Mouse (Mus musculus) forebrain, embryonic 11.5 days (tissue): ENCODE measurements around the gene Plac8. TPM values are rescaled to one million over a fixed set of nuclear protein-coding genes. Genes with fewer than 3 reads are reported as not detected.

Experiments used
- ATAC-seq: fragments of 200-750 bp; cut with Nextera tagmentation; replicated peaks from 2 replicates; pipeline ENCODE4 v1.8.0; 2017; ENCODE audit warnings: moderate TSS enrichment; ENCODE audit not compliant: low FRiP score
- DNase-seq: peaks from one replicate; pipeline ENCODE4 v3.0.0-alpha.2; 2017; ENCODE audit warnings: low spot score
- H3K27ac ChIP-seq: fragments of 300-500 bp; sonication (generic); 2 replicates; pipeline ENCODE4 v1.5.1; 2014; ENCODE audit warnings: low read depth, low read length
- H3K27me3 ChIP-seq: fragments of 300-500 bp; sonication (generic); 2 replicates; pipeline ENCODE4 v1.6.1; 2014; ENCODE audit warnings: mild to moderate bottlenecking, low read length, mixed read lengths; ENCODE audit not compliant: control insufficient read depth, insufficient read depth
- H3K36me3 ChIP-seq: fragments of 300-500 bp; sonication (generic); 2 replicates; pipeline ENCODE4 v1.6.1; 2014; ENCODE audit warnings: mild to moderate bottlenecking, low read length, moderate library complexity, mixed read lengths; ENCODE audit not compliant: control insufficient read depth, insufficient read depth
- H3K4me1 ChIP-seq: fragments of 300-500 bp; sonication (generic); replicated peaks from 2 replicates; pipeline ENCODE4 v1.6.1; 2014; ENCODE audit warnings: low read length, mixed read lengths; ENCODE audit not compliant: control insufficient read depth, insufficient read depth
- H3K4me2 ChIP-seq: fragments of 300-500 bp; sonication (generic); 2 replicates; pipeline ENCODE4 v1.6.1; 2014; ENCODE audit warnings: low read depth, mild to moderate bottlenecking, low read length, moderate library complexity, mixed read lengths; ENCODE audit not compliant: severe bottlenecking
- H3K4me3 ChIP-seq: fragments of 300-500 bp; sonication (generic); 2 replicates; pipeline ENCODE4 v1.5.1; 2014; ENCODE audit warnings: low read depth, low read length
- H3K9ac ChIP-seq: fragments of 300-500 bp; sonication (generic); 2 replicates; pipeline ENCODE4 v1.6.1; 2014; ENCODE audit warnings: low read length
- H3K9me3 ChIP-seq: fragments of 300-500 bp; sonication (generic); 2 replicates; pipeline ENCODE4 v1.6.1; 2016; ENCODE audit warnings: low read length, mixed read lengths; ENCODE audit not compliant: control insufficient read depth
- WGBS: fragments of 180-500 bp; shearing (Covaris S2); extraction: QIAGEN DNeasy Blood & Tissue Kit; methylation state at CpG from one replicate; pipeline ENCODE4 v1.1.7; 2014; 5-methylcytosine and 5-hydroxymethylcytosine counted together
- polyA plus RNA-seq: library from polyadenylated mRNA; unstranded; fragments of >200 nt; fragmentation: Nextera tagmentation; extraction: Ambion mirVana; gene quantifications from 2 replicates; pipeline ENCODE4 v1.2.1, GENCODE M21; 2014

Gene Plac8
- polyA plus RNA-seq, 1 experiment from 2014 or later, result 1.4 TPM

GRCm38 (mm10) chr5:100518049-100519026 lies 53.7 kb downstream of the Plac8 start, which contains the start of gene Cops4:
TSS of gene Cops4 (plus strand) at chr5:100518309.
- Histone ChIP-seq H3K4me2 (peak within 1 kb of the TSS; percentile 80), H3K9ac (peak within 1 kb of the TSS; percentile 91), H3K36me3 (no peaks in the 10 kb centered on the region), H3K9me3 (no peaks in the 10 kb centered on the region), H3K27me3 (no peaks in the 10 kb centered on the region), H3K4me3 (peak within 1 kb of the TSS; percentile 84), H3K27ac (peak within 1 kb of the TSS; percentile 62), H3K4me1 (peaks cover 7% of the 10 kb centered on the region; the same call in 1 of the 2 replicates)
- peak; percentile 100 for ATAC-seq
- WGBS, result under 1% methylated on average over 64 of the region's 64 CpGs
- DNase-seq, result peak; percentile 97

- Histone ChIP-seq H3K9ac (no peak overlapping the region), H3K4me3 (no peak overlapping the region), H3K27me3 (no peaks in the 10 kb centered on the region), H3K4me2 (no peak overlapping the region), H3K36me3 (no peaks in the 10 kb centered on the region), H3K4me1 (peaks cover 2% of the 10 kb centered on the region; the same call in 1 of the 2 replicates), H3K27ac (no peak overlapping the region), H3K9me3 (no peaks in the 10 kb centered on the region)
- DNase-seq (no peak), ATAC-seq (no peak)
Observed at GRCm38 (mm10) chr5:100512576-100512975, 59.5 kb downstream of the Plac8 start.

- ATAC-seq (no peak), DNase-seq (no peak)
- 75% methylated on average over 11 of the region's 11 CpGs for WGBS
- H3K27ac ChIP-seq, result no peak overlapping the region
- H3K4me3 ChIP-seq, result no peak overlapping the region
- no peaks in the 10 kb centered on the region for H3K27me3 ChIP-seq
- H3K9me3 ChIP-seq, result no peaks in the 10 kb centered on the region
- H3K9ac ChIP-seq, result no peak overlapping the region
- no peak overlapping the region for H3K4me2 ChIP-seq
- no peaks in the 10 kb centered on the region for H3K4me1 ChIP-seq
- no peaks in the 10 kb centered on the region for H3K36me3 ChIP-seq
Observed at GRCm38 (mm10) chr5:100509247-100509646, 62.8 kb downstream of the Plac8 start.

Other genes with a start within 250 kb of the Plac8 start
- 109 and 117 TPM in 2 replicates for gene Sec31a, start 156.0 kb downstream of the Plac8 start, polyA plus RNA-seq
- gene Lin54, start 71.6 kb downstream of the Plac8 start, polyA plus RNA-seq, result 18.5 and 22.0 TPM in 2 replicates
- gene Cops4, start 53.9 kb downstream of the Plac8 start, polyA plus RNA-seq, result 227 and 231 TPM in 2 replicates
- gene Coq2, start 102.9 kb upstream of the Plac8 start, polyA plus RNA-seq, result 50.8 and 64.5 TPM in 2 replicates
- gene Hpse, start 147.5 kb upstream of the Plac8 start, polyA plus RNA-seq, result 0.72 and 0.83 TPM in 2 replicates
- 31.7 and 34.8 TPM in 2 replicates for gene Helq, start 226.4 kb upstream of the Plac8 start, polyA plus RNA-seq
- gene Mrps18c, start 226.4 kb upstream of the Plac8 start, polyA plus RNA-seq, result 164 and 175 TPM in 2 replicates
- 32.3 and 39.5 TPM in 2 replicates for gene Abraxas1, start 248.7 kb upstream of the Plac8 start, polyA plus RNA-seq